Mouse (Mus musculus) C2C12 (cell line): ENCODE measurements around the gene Nop2. TPM values are rescaled to one million over a fixed set of nuclear protein-coding genes. Genes with fewer than 3 reads are reported as not detected.

Experiments
- H3K27me3 ChIP-seq: one replicate; pipeline ENCODE4 v1.6.1; 2011; ENCODE audit not compliant: control insufficient read depth, insufficient read depth, insufficient read length
- H3K36me3 ChIP-seq: one replicate; pipeline ENCODE4 v1.6.1; 2011; ENCODE audit not compliant: control insufficient read depth, insufficient read depth
- H3K4me3 ChIP-seq: one replicate; pipeline ENCODE4 v1.5.1; 2011; ENCODE audit warnings: mild to moderate bottlenecking, control low read depth; ENCODE audit not compliant: poor library complexity, insufficient read depth, severe bottlenecking
- H3K79me2 ChIP-seq: one replicate; pipeline ENCODE4 v1.6.1; 2011; ENCODE audit not compliant: control insufficient read depth, insufficient read depth
- H3K79me3 ChIP-seq: one replicate; pipeline ENCODE4 v1.6.1; 2011; ENCODE audit warnings: low read depth, control low read depth
- H3ac ChIP-seq: one replicate; pipeline ENCODE3; 2011; ENCODE audit warnings: low read depth; ENCODE audit not compliant: control insufficient read depth, insufficient read length
- CEBPB ChIP-seq: IDR thresholded peaks from one replicate; pipeline ENCODE4 v1.6.1; 2011; ENCODE audit warnings: low read depth, mild to moderate bottlenecking, control low read depth, moderate library complexity
- CTCF ChIP-seq: IDR thresholded peaks from one replicate; pipeline ENCODE4 v1.5.1; 2011; ENCODE audit not compliant: control insufficient read depth, insufficient read depth, insufficient read length
- FOSL1 ChIP-seq: IDR thresholded peaks from one replicate; pipeline ENCODE4 v1.8.0; 2011; ENCODE audit warnings: mild to moderate bottlenecking, low read length; ENCODE audit not compliant: poor library complexity, insufficient read depth, severe bottlenecking
- MAX ChIP-seq: IDR thresholded peaks from one replicate; pipeline ENCODE4 v1.6.1; 2011; ENCODE audit warnings: mild to moderate bottlenecking, control low read depth
- MYOD1 ChIP-seq: IDR thresholded peaks from one replicate; pipeline ENCODE4 v1.6.1; 2011; ENCODE audit warnings: low read depth; ENCODE audit not compliant: control insufficient read depth, insufficient read length
- MYOG ChIP-seq: IDR thresholded peaks from one replicate; pipeline ENCODE4 v1.6.1; 2011; ENCODE audit not compliant: control insufficient read depth, insufficient read length; ENCODE audit errors: extremely low read depth
- USF1 ChIP-seq: IDR thresholded peaks from one replicate; pipeline ENCODE4 v1.6.1; 2011; ENCODE audit warnings: low read depth, mild to moderate bottlenecking, control low read depth, moderate library complexity
- polyA plus RNA-seq: library from polyadenylated mRNA; unstranded; fragments of >200 nt; fragmentation: generic; extraction: Trizol; gene quantifications from one replicate; pipeline ENCODE4 v1.2.1, GENCODE M21; 2012; ENCODE audit warnings: missing spikeins

Gene Nop2
- polyA plus RNA-seq, 1 experiment = 132 TPM

DNA sequence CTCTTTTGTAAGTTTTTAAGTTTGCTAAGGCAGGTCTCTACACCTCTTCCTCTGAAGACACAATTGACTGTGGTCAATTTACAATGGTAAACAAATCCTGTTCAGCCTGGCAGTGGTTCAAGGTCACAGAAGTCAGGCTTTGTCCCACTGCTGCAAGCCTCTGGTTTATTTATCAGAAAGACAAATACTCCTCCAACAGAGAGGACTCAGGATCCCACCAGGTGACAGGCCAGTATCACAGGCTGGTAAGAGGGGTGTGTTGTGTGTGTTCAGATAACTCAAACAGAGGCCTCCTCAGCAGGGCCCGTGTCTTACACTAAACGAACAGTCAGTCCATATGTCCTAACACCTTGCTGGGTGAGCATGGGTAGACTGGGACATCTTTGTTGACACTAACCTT is 40.8 kb downstream of the Nop2 start:
- Histone ChIP-seq H3K79me2 (no peaks in the 10 kb centered on the region), H3K4me3 (no peak overlapping the region), H3K27me3 (no peaks in the 10 kb centered on the region), H3K36me3 (peaks cover 84% of the 10 kb centered on the region), H3K79me3 (no peaks in the 10 kb centered on the region), H3ac (no peak overlapping the region)
- TF ChIP-seq CTCF (no peak), CEBPB (no peak), USF1 (no peak), MAX (no peak), MYOD1 (no peak), MYOG (no peak), FOSL1 (no peak)

DNA sequence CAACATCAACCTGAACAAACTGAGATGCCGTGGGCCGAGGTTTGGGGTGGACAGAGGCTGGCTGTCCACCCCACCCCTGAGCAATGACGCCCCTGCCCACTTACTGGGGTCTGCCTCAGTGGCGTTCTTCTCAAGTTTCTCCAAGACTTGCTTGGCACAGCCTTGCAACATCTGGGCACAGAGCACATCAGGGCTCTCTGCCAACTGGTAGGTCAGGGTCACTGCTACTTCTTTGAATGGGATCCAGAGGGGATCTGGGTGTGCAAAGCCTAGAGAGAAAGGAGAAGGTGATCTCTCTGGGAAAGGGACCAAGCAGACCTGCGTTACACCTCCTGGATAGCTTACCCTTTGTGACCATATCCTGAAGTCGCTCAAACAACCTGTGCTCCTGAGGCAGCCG is 41.5 kb downstream of the Nop2 start:
- no peak overlapping the region for H3K4me3 ChIP-seq
- H3K79me2 ChIP-seq = no peaks in the 10 kb centered on the region
- H3K79me3 ChIP-seq = no peaks in the 10 kb centered on the region
- TF ChIP-seq MYOG = no peak
- no peak for TF ChIP-seq CEBPB
- peaks cover 84% of the 10 kb centered on the region for H3K36me3 ChIP-seq
- no peak overlapping the region for H3ac ChIP-seq
- H3K27me3 ChIP-seq = no peaks in the 10 kb centered on the region

DNA sequence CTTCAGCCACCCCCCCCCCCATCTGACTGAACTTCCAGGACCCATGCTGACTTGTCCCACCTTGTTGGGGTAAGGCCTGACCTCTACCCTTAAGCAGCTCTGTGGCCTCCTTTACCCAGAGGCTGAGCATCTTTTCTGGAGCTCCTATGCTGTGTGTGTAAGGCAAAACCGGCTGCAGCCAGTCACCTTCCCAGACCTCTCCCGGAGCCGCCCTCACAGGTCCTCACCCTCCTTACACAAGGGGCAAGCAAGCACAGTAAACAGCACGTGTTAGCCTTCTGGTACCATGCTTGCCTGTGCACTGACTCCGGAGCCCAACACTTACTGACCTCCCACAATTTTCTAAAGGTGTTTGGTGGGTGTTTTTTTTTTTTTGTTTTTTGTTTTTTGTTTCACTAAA is 43.8 kb downstream of the Nop2 start:
- peaks cover 83% of the 10 kb centered on the region for H3K36me3 ChIP-seq
- TF ChIP-seq CEBPB (no peak), MAX (no peak), MYOD1 (no peak), USF1 (no peak), CTCF (no peak), FOSL1 (no peak)
- H3K27me3 ChIP-seq = no peaks in the 10 kb centered on the region
- H3K4me3 ChIP-seq = no peak overlapping the region
- no peaks in the 10 kb centered on the region for H3K79me3 ChIP-seq
- H3K79me2 ChIP-seq = no peaks in the 10 kb centered on the region
- H3ac ChIP-seq = no peak overlapping the region

DNA sequence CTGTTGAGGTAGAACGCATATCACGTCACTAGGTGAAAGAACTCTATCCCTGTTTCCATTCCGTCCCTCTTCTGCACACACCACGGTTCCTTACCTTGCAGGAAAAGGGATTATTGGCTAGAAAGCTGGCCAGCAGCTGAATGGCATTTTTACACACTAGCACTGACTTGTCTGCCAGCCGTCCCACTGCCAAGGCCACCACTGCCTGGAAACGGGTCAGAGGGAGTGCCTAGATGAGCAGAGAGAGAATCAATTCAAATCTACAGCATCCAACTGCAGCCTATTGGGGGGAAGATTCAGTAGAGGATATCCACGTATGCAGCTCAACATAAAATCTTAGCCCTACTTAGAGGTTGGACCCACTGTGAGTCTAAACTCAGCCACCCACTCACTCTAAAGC is 47.9 kb downstream of the Nop2 start:
- Histone ChIP-seq H3K36me3 (peaks cover 85% of the 10 kb centered on the region), H3ac (no peak overlapping the region), H3K79me3 (no peaks in the 10 kb centered on the region), H3K4me3 (no peak overlapping the region), H3K79me2 (no peaks in the 10 kb centered on the region), H3K27me3 (no peaks in the 10 kb centered on the region)
- TF ChIP-seq MYOD1 (no peak), USF1 (no peak), CEBPB (no peak), MAX (no peak), MYOG (no peak), FOSL1 (no peak), CTCF (no peak)

DNA sequence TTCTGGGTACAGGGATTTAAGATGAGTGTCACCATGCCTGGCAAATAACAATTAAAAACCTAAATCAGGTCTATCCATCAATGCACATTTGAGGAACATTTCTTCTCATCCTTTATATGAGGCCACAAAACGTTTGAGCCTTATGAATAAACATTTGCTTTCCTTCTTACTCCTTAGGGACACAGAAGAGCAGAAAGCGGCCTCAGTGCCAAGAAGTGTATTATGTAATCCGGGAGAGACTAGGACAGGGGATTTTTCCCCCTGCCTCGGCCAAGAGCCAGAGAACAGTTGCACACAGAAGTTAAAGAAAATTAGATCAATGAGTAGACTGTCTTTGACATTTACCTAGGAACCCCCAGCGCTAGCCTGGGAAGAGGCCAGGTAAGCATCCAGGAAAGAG is 50.4 kb downstream of the Nop2 start:
- Histone ChIP-seq H3ac (no peak overlapping the region), H3K36me3 (peaks cover 87% of the 10 kb centered on the region), H3K4me3 (no peak overlapping the region), H3K79me3 (no peaks in the 10 kb centered on the region), H3K79me2 (peaks cover under 1% of the 10 kb centered on the region), H3K27me3 (no peaks in the 10 kb centered on the region)
- TF ChIP-seq MYOD1 (no peak), USF1 (no peak), MYOG (no peak), FOSL1 (no peak), MAX (no peak), CTCF (no peak), CEBPB (no peak)

DNA sequence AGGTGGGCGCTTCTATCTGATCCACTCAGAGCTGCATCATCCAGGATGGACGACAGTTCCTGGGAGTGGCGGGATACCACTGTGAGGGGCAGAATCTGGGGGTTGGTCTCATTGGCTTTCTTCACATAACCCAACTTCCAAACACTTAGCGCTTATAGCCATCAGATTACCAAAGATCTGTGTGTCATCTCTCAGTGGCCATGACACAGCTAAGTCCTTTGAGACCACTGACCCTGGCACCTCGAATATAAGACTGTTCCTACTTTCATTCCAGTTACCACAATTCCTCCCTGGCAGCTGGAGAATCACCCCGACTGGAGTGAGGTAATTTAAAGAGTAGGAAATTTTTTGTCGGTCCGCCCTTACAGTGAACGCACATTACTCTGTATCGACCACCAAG is 54.5 kb downstream of the Nop2 start:
- Histone ChIP-seq H3K4me3 (no peak overlapping the region), H3K79me2 (peaks cover 41% of the 10 kb centered on the region), H3K79me3 (peaks cover 20% of the 10 kb centered on the region), H3K36me3 (peaks cover 79% of the 10 kb centered on the region), H3ac (no peak overlapping the region), H3K27me3 (no peaks in the 10 kb centered on the region)
- TF ChIP-seq CTCF (no peak), CEBPB (no peak), USF1 (no peak), MAX (no peak), FOSL1 (no peak), MYOG (no peak), MYOD1 (no peak)

DNA sequence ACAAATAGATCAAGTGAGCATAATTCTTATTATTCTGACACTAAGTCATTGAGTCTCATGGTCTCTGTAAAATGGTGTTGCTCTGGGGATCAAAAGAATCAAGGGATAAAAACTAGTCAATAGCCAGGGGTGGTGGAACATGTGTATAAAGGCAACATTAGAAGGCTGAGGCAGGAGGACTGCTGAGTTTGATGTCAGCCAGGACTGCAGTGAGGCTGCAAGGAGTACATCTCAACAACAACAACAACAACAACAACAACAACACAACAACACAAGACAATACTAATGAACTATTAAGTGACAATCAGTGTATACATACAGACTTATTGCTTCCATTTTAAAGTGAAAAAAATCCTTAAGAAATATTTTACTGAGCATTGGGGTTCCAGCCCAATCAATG is 59.1 kb downstream of the Nop2 start:
- peak overlapping the region; percentile 74 for H3K4me3 ChIP-seq
- peaks cover 39% of the 10 kb centered on the region for H3K79me3 ChIP-seq
- no peaks in the 10 kb centered on the region for H3K27me3 ChIP-seq
- no peak for TF ChIP-seq MAX
- no peak for TF ChIP-seq MYOD1
- no peak for TF ChIP-seq MYOG
- TF ChIP-seq CTCF = no peak
- no peak for TF ChIP-seq USF1
- no peak for TF ChIP-seq FOSL1
- TF ChIP-seq CEBPB = no peak
- peaks cover 71% of the 10 kb centered on the region for H3K79me2 ChIP-seq
- peak overlapping the region; percentile 85 for H3ac ChIP-seq
- peaks cover 66% of the 10 kb centered on the region for H3K36me3 ChIP-seq
